In genomic region chr17:25080960-25081381, GRCm38 (mm10) we compare ENCODE assay signal across 9 mouse cellular contexts. TPM values are rescaled to one million over a fixed set of nuclear protein-coding genes. Genes with fewer than 3 reads are reported as not detected.
DNase-seq lines count a peak whose midpoint lies in the region; ATAC-seq and TF ChIP-seq lines count a peak whose summit lies in the region.
"Had no signal": no experiment of that assay in that cellular context is flagged by ENCODE, and none has a peak within 500 bp of the region (broad histone marks: within the 10 kb centered on the region; RNA-seq: fewer than 3 reads in every experiment).

No protein-coding gene starts in this region.

- peaks cover 11% of the 10 kb centered on the region; the same call in 1 of the 2 replicates for H3K36me3 ChIP-seq in forebrain, postnatal 0 days (ENCODE audit: insufficient read depth)
- H3K36me3 ChIP-seq in hindbrain, embryonic 13.5 days: peaks cover 16% of the 10 kb centered on the region
- H3K36me3 ChIP-seq in limb, embryonic 15.5 days: no peaks in the 10 kb centered on the region
- H3K36me3 ChIP-seq in neural tube, embryonic 12.5 days: peaks cover 15% of the 10 kb centered on the region

- H3K9me3 ChIP-seq in forebrain, postnatal 0 days (ENCODE audit: low read length): no peaks in the 10 kb centered on the region
- no peaks in the 10 kb centered on the region for H3K9me3 ChIP-seq in hindbrain, embryonic 13.5 days
- no peaks in the 10 kb centered on the region for H3K9me3 ChIP-seq in limb, embryonic 15.5 days
- no peaks in the 10 kb centered on the region for H3K9me3 ChIP-seq in neural tube, embryonic 12.5 days

- H3K4me3 ChIP-seq in forebrain, postnatal 0 days (ENCODE audit: low read depth, low read length): peak overlapping the region; percentile 12; the same call in 1 of the 2 replicates
- H3K4me3 ChIP-seq in hindbrain, embryonic 13.5 days: peak overlapping the region; percentile 24
- peak overlapping the region; percentile 26 for H3K4me3 ChIP-seq in limb, embryonic 15.5 days
- H3K4me3 ChIP-seq in neural tube, embryonic 12.5 days: 0 out of 2 replicates have a peak overlapping the region, but pooled peaks have one; percentile 5

- TF ChIP-seq CTCF in forebrain, postnatal 0 days (IDR thresholded peaks at IDR 0.05; ENCODE audit: low read depth): no peak

- 89% methylated on average over 11 of the region's 11 CpGs for WGBS in forebrain, postnatal 0 days
- WGBS in hindbrain, embryonic 13.5 days: 82% methylated on average over 11 of the region's 11 CpGs
- WGBS in limb, embryonic 15.5 days: 61% methylated on average over 11 of the region's 11 CpGs
- WGBS in neural tube, embryonic 12.5 days: 79% methylated on average over 11 of the region's 11 CpGs

- H3K4me1 ChIP-seq in forebrain, postnatal 0 days (ENCODE audit: insufficient read depth): no peaks in the 10 kb centered on the region
- peaks cover 25% of the 10 kb centered on the region for H3K4me1 ChIP-seq in hindbrain, embryonic 13.5 days (replicated peaks)
- peaks cover 47% of the 10 kb centered on the region for H3K4me1 ChIP-seq in limb, embryonic 15.5 days
- no peaks in the 10 kb centered on the region for H3K4me1 ChIP-seq in neural tube, embryonic 12.5 days

- no peak overlapping the region for H3K9ac ChIP-seq in forebrain, postnatal 0 days
- peak overlapping the region; percentile 56 for H3K9ac ChIP-seq in hindbrain, embryonic 13.5 days
- H3K9ac ChIP-seq in limb, embryonic 15.5 days: no peak overlapping the region
- H3K9ac ChIP-seq in neural tube, embryonic 12.5 days: peak overlapping the region; percentile 33; the same call in 1 of the 2 replicates

- H3K27me3 ChIP-seq in forebrain, postnatal 0 days (ENCODE audit: insufficient read depth, low read length): no peaks in the 10 kb centered on the region
- no peaks in the 10 kb centered on the region for H3K27me3 ChIP-seq in hindbrain, embryonic 13.5 days
- no peaks in the 10 kb centered on the region for H3K27me3 ChIP-seq in limb, embryonic 15.5 days
- no peaks in the 10 kb centered on the region for H3K27me3 ChIP-seq in neural tube, embryonic 12.5 days (replicated peaks)

- H3K4me2 ChIP-seq in forebrain, postnatal 0 days (ENCODE audit: low read depth): no peak overlapping the region
- 0 out of 2 replicates have a peak overlapping the region, but pooled peaks have one; percentile 1 for H3K4me2 ChIP-seq in hindbrain, embryonic 13.5 days
- peak overlapping the region; percentile 7 for H3K4me2 ChIP-seq in limb, embryonic 15.5 days
- no peak overlapping the region for H3K4me2 ChIP-seq in neural tube, embryonic 12.5 days (replicated peaks)

- ATAC-seq in frontal cortex, adult (ENCODE audit: low TSS enrichment): peak; percentile 10; the same call in 1 of the 2 replicates
- ATAC-seq in forebrain, postnatal 0 days: no peak
- no peak for ATAC-seq in hindbrain, embryonic 13.5 days (ENCODE audit: low FRiP score)
- ATAC-seq in limb, embryonic 15.5 days (ENCODE audit: insufficient number of reproducible peaks, low FRiP score, low TSS enrichment, low read depth): no peak
- no peak for ATAC-seq in neural tube, embryonic 12.5 days (ENCODE audit: low FRiP score, low read depth)
- ATAC-seq in inflammation-experienced regulatory T-cells, adult 6 months: no peak

- H3K27ac ChIP-seq in forebrain, postnatal 0 days (ENCODE audit: low read depth, low read length): 0 out of 2 replicates have a peak overlapping the region, but pooled peaks have one; percentile 35
- peak overlapping the region; percentile 55 for H3K27ac ChIP-seq in hindbrain, embryonic 13.5 days
- H3K27ac ChIP-seq in limb, embryonic 15.5 days: peak overlapping the region; percentile 95
- no peak overlapping the region for H3K27ac ChIP-seq in neural tube, embryonic 12.5 days

- DNase-seq in frontal cortex, adult 2 months (ENCODE audit: extremely low spot score in 1 of 2, low spot score in 1 of 2): no peak
- DNase-seq in forebrain, postnatal 0 days: no peak
- DNase-seq in spleen, adult 12 weeks (ENCODE audit: low spot score): no peak

RNA-seq across cellular contexts. Expression of gene Tmem204, which starts 2.4 kb away (rescaled TPM):
- polyA plus RNA-seq in frontal cortex, adult 2 months (2012; rRNA removed): 16.2 and 16.3 TPM in 2 replicates
- total RNA-seq in forebrain, postnatal 0 days (2014; rRNA removed): 9.0 and 11.9 TPM in 2 replicates
- 10.3 and 10.6 TPM in 2 replicates for polyA plus RNA-seq in forebrain, postnatal 0 days (2015; fragmentation: Nextera tagmentation; extraction: Ambion mirVana)
- polyA plus RNA-seq in hindbrain, embryonic 13.5 days (2015; fragmentation: Nextera tagmentation; extraction: Ambion mirVana): 10.8 and 11.5 TPM in 2 replicates
- 22.3 and 25.3 TPM in 2 replicates for polyA plus RNA-seq in limb, embryonic 15.5 days (2015; fragmentation: Nextera tagmentation; extraction: Ambion mirVana)
- polyA plus RNA-seq in neural tube, embryonic 12.5 days (2016; fragmentation: Nextera tagmentation; extraction: Ambion mirVana): 11.1 and 11.7 TPM in 2 replicates
- under 1 TPM in 2 of 3 experiments, not detected in 1; 0.47 to 0.66 TPM for polyA plus RNA-seq in inflammation-experienced regulatory T-cells, adult 6 months (2017; shearing (Covaris generic))

RNA-seq across cellular contexts. Expression of gene Telo2, which starts 34.8 kb away (rescaled TPM):
- polyA plus RNA-seq in frontal cortex, adult 2 months (2012; rRNA removed): 19.0 and 27.2 TPM in 2 replicates
- total RNA-seq in forebrain, postnatal 0 days (2014; rRNA removed): 51.9 and 92.2 TPM in 2 replicates
- 32.4 and 35.6 TPM in 2 replicates for polyA plus RNA-seq in forebrain, postnatal 0 days (2015; fragmentation: Nextera tagmentation; extraction: Ambion mirVana)
- 41.9 and 45.5 TPM in 2 replicates for polyA plus RNA-seq in hindbrain, embryonic 13.5 days (2015; fragmentation: Nextera tagmentation; extraction: Ambion mirVana)
- 39.1 and 41.6 TPM in 2 replicates for polyA plus RNA-seq in limb, embryonic 15.5 days (2015; fragmentation: Nextera tagmentation; extraction: Ambion mirVana)
- polyA plus RNA-seq in neural tube, embryonic 12.5 days (2016; fragmentation: Nextera tagmentation; extraction: Ambion mirVana): 43.3 and 50.9 TPM in 2 replicates
- 10 to 100 TPM; 13.5 to 33.6 (median 17.7) TPM for polyA plus RNA-seq in inflammation-experienced regulatory T-cells, adult 6 months (2017; shearing (Covaris generic))

RNA-seq across cellular contexts. Expression of gene Ptx4, which starts 39.6 kb away (rescaled TPM):
- polyA plus RNA-seq in frontal cortex, adult 2 months (2012; rRNA removed): 0.08 and 0.16 TPM in 2 replicates
- total RNA-seq in forebrain, postnatal 0 days (2014; rRNA removed): 1.2 TPM in 1 of 2 replicates, not detected in the other
- 0.20 and 0.54 TPM in 2 replicates for polyA plus RNA-seq in forebrain, postnatal 0 days (2015; fragmentation: Nextera tagmentation; extraction: Ambion mirVana)
- polyA plus RNA-seq in hindbrain, embryonic 13.5 days (2015; fragmentation: Nextera tagmentation; extraction: Ambion mirVana): not detected in 2 replicates
- polyA plus RNA-seq in limb, embryonic 15.5 days (2015; fragmentation: Nextera tagmentation; extraction: Ambion mirVana): 6.1 and 6.6 TPM in 2 replicates
- polyA plus RNA-seq in neural tube, embryonic 12.5 days (2016; fragmentation: Nextera tagmentation; extraction: Ambion mirVana): not detected in 2 replicates
- not detected for polyA plus RNA-seq in inflammation-experienced regulatory T-cells, adult 6 months (2017; shearing (Covaris generic))
- polyA plus RNA-seq: C2C12 had no signal

RNA-seq across cellular contexts. Expression of gene Clcn7, which starts 52.2 kb away (rescaled TPM):
- 45.6 and 51.4 TPM in 2 replicates for polyA plus RNA-seq in frontal cortex, adult 2 months (2012; rRNA removed)
- 29.2 and 33.1 TPM in 2 replicates for total RNA-seq in forebrain, postnatal 0 days (2014; rRNA removed)
- polyA plus RNA-seq in forebrain, postnatal 0 days (2015; fragmentation: Nextera tagmentation; extraction: Ambion mirVana): 14.8 and 19.0 TPM in 2 replicates
- 24.9 and 30.4 TPM in 2 replicates for polyA plus RNA-seq in hindbrain, embryonic 13.5 days (2015; fragmentation: Nextera tagmentation; extraction: Ambion mirVana)
- 25.2 and 26.4 TPM in 2 replicates for polyA plus RNA-seq in limb, embryonic 15.5 days (2015; fragmentation: Nextera tagmentation; extraction: Ambion mirVana)
- 22.4 and 25.1 TPM in 2 replicates for polyA plus RNA-seq in neural tube, embryonic 12.5 days (2016; fragmentation: Nextera tagmentation; extraction: Ambion mirVana)
- polyA plus RNA-seq in inflammation-experienced regulatory T-cells, adult 6 months (2017; shearing (Covaris generic)): 10 to 100 TPM; 16.6 to 27.4 (median 20.6) TPM

Comparison
In these comparisons a context has a peak if more than half of its experiments do, and no peak if none do; other contexts are left out.
1. H3K4me2 ChIP-seq: peak in hindbrain, embryonic 13.5 days (single experiment) and limb, embryonic 15.5 days (single experiment); none in forebrain, postnatal 0 days (single experiment) and neural tube, embryonic 12.5 days (single experiment).
2. H3K9ac ChIP-seq: peak in hindbrain, embryonic 13.5 days (single experiment) and neural tube, embryonic 12.5 days (single experiment); none in forebrain, postnatal 0 days (single experiment) and limb, embryonic 15.5 days (single experiment).
3. Peak in every context shown above with its lines, with median percentiles within 50 percentile points of each other: H3K4me3 ChIP-seq.